9 mouse cellular contexts compared by ENCODE assay signal in the genomic region with DNA sequence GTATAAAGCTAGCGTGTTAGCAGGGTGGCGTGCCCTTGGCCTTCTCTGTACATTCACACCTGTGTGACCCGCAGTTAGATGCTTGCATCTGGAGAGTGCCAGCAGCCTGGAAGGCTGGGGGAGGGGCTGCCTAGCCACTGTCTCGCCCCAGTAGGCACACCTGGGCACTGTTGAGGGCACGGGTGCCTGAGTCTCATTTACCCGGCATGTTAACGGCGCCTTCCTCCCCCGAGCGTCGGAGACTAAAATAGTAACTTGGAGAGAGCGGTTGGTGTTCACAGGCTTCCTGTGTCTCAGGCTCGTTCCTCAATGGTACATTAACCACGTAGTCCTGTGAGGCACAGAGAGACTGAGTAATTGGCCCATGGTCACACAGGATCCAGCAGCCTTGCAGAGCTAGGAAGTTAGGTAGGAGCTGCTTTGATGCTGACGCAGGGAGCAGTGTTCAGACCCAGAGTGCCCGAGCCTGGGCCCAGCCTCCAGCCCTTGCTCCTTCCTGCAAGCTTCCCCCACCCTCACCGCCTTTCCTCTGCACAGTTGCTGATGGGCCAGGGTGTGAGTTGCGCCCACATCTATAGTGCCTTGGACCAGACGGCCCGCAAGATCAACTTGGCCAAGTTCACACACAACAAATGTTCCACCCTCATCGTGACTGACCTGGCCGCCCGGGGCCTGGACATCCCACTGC. TPM values are rescaled to one million over a fixed set of nuclear protein-coding genes. Genes with fewer than 3 reads are reported as not detected.
A peak's percentile ranks its signal among the peaks of the same experiment; 100 is the strongest.
DNase-seq lines count a peak whose midpoint lies in the region; ATAC-seq lines count a peak whose summit lies in the region.
"Had no signal": no experiment of that assay in that cellular context is flagged by ENCODE, and none has a peak within 500 bp of the region (broad histone marks: within the 10 kb centered on the region; RNA-seq: fewer than 3 reads in every experiment).

No protein-coding gene starts in this region.

- 93% methylated on average over 23 of the region's 23 CpGs for WGBS in forebrain, embryonic 15.5 days
- WGBS in forebrain, embryonic 12.5 days = 91% methylated on average over 23 of the region's 23 CpGs

- H3K9me3 ChIP-seq in forebrain, embryonic 15.5 days = no peaks in the 10 kb centered on the region
- H3K9me3 ChIP-seq in forebrain, embryonic 12.5 days = no peaks in the 10 kb centered on the region
- H3K9me3 ChIP-seq: limb, embryonic 15.5 days had no signal

- H3K36me3 ChIP-seq in forebrain, embryonic 15.5 days = peaks cover 71% of the 10 kb centered on the region
- peaks cover 95% of the 10 kb centered on the region for H3K36me3 ChIP-seq in forebrain, embryonic 12.5 days (replicated peaks)

- no peaks in the 10 kb centered on the region for H3K27me3 ChIP-seq in forebrain, embryonic 15.5 days
- no peaks in the 10 kb centered on the region for H3K27me3 ChIP-seq in forebrain, embryonic 12.5 days
- H3K27me3 ChIP-seq: limb, embryonic 15.5 days had no signal

- H3K9ac ChIP-seq in forebrain, embryonic 15.5 days (replicated peaks) = no peak overlapping the region
- no peak overlapping the region for H3K9ac ChIP-seq in forebrain, embryonic 12.5 days
- H3K9ac ChIP-seq: limb, embryonic 15.5 days had no signal

- H3K4me1 ChIP-seq in forebrain, embryonic 15.5 days = peaks cover 9% of the 10 kb centered on the region; the same call in 1 of the 2 replicates
- H3K4me1 ChIP-seq in forebrain, embryonic 12.5 days = no peaks in the 10 kb centered on the region; the same call in 1 of the 2 replicates

- H3K4me3 ChIP-seq in forebrain, embryonic 15.5 days = no peak overlapping the region
- H3K4me3 ChIP-seq in forebrain, embryonic 12.5 days (replicated peaks) = no peak overlapping the region
- H3K4me3 ChIP-seq: limb, embryonic 15.5 days had no signal

- ATAC-seq in forebrain, embryonic 15.5 days (replicated peaks) = peak; percentile 18; the same call in 1 of the 2 replicates
- ATAC-seq in forebrain, embryonic 12.5 days (ENCODE audit: low FRiP score) = no peak
- peak; percentile 73 for ATAC-seq in inflammation-experienced regulatory T-cells, adult 6 months

- no peak overlapping the region for H3K4me2 ChIP-seq in forebrain, embryonic 15.5 days (replicated peaks)
- H3K4me2 ChIP-seq in forebrain, embryonic 12.5 days = no peak overlapping the region
- H3K4me2 ChIP-seq: limb, embryonic 15.5 days had no signal

- peak; percentile 82 to 83 for DNase-seq in B cell, adult 2 months
- DNase-seq in spleen, adult 12 weeks (ENCODE audit: low spot score) = peak; percentile 52
- DNase-seq in lung, postnatal 10 days = no peak
- DNase-seq in gastrocnemius, adult 18-20 months (ENCODE audit: low spot score) = no peak
- DNase-seq in urinary bladder, postnatal 14 days (ENCODE audit: low spot score) = no peak

- H3K27ac ChIP-seq in forebrain, embryonic 15.5 days (replicated peaks) = no peak overlapping the region
- no peak overlapping the region for H3K27ac ChIP-seq in forebrain, embryonic 12.5 days
- H3K27ac ChIP-seq: limb, embryonic 15.5 days had no signal

RNA-seq across cellular contexts. Expression of gene Ddx54, which starts 8.7 kb away (rescaled TPM):
- polyA plus RNA-seq in forebrain, embryonic 15.5 days (2015; fragmentation: Nextera tagmentation; extraction: Ambion mirVana) = 46.9 and 49.0 TPM in 2 replicates
- polyA plus RNA-seq in forebrain, embryonic 12.5 days (2016; fragmentation: Nextera tagmentation; extraction: Ambion mirVana) = 50.7 and 52.6 TPM in 2 replicates
- polyA plus RNA-seq in inflammation-experienced regulatory T-cells, adult 6 months (2017; shearing (Covaris generic)) = 10 to 100 TPM; 13.0 to 21.1 (median 13.4) TPM
- 10 to 100 TPM; 15.8 to 15.9 TPM for total RNA-seq in gastrocnemius, adult 18-20 months (2021)

RNA-seq across cellular contexts. Expression of gene Rita1, which starts 8.8 kb away (rescaled TPM):
- polyA plus RNA-seq in forebrain, embryonic 15.5 days (2015; fragmentation: Nextera tagmentation; extraction: Ambion mirVana) = 22.4 and 23.0 TPM in 2 replicates
- polyA plus RNA-seq in forebrain, embryonic 12.5 days (2016; fragmentation: Nextera tagmentation; extraction: Ambion mirVana) = 13.6 and 16.6 TPM in 2 replicates
- 1 to 10 TPM; 2.1 to 3.5 (median 3.2) TPM for polyA plus RNA-seq in inflammation-experienced regulatory T-cells, adult 6 months (2017; shearing (Covaris generic))
- total RNA-seq in gastrocnemius, adult 18-20 months (2021) = 1 to 10 TPM; 7.0 to 7.5 TPM

RNA-seq across cellular contexts. Expression of gene Cfap73, which starts 12.8 kb away (rescaled TPM):
- 0.47 and 1.2 TPM in 2 replicates for polyA plus RNA-seq in forebrain, embryonic 15.5 days (2015; fragmentation: Nextera tagmentation; extraction: Ambion mirVana)
- polyA plus RNA-seq in forebrain, embryonic 12.5 days (2016; fragmentation: Nextera tagmentation; extraction: Ambion mirVana) = 0.28 TPM in 1 of 2 replicates, not detected in the other
- not detected for polyA plus RNA-seq in inflammation-experienced regulatory T-cells, adult 6 months (2017; shearing (Covaris generic))
- not detected for total RNA-seq in gastrocnemius, adult 18-20 months (2021)
- polyA plus RNA-seq: limb, embryonic 15.5 days had no signal

RNA-seq across cellular contexts. Expression of gene Rasal1, which starts 27.4 kb away (rescaled TPM):
- 2.7 and 4.2 TPM in 2 replicates for polyA plus RNA-seq in forebrain, embryonic 15.5 days (2015; fragmentation: Nextera tagmentation; extraction: Ambion mirVana)
- polyA plus RNA-seq in forebrain, embryonic 12.5 days (2016; fragmentation: Nextera tagmentation; extraction: Ambion mirVana) = 0.17 and 0.20 TPM in 2 replicates
- polyA plus RNA-seq in inflammation-experienced regulatory T-cells, adult 6 months (2017; shearing (Covaris generic)) = 1 to 10 TPM; 6.8 to 9.7 (median 6.8) TPM
- not detected for total RNA-seq in gastrocnemius, adult 18-20 months (2021)

RNA-seq across cellular contexts. Expression of gene Iqcd, which starts 32.4 kb away (rescaled TPM):
- polyA plus RNA-seq in forebrain, embryonic 15.5 days (2015; fragmentation: Nextera tagmentation; extraction: Ambion mirVana) = 1.5 and 2.1 TPM in 2 replicates
- 1.3 and 1.4 TPM in 2 replicates for polyA plus RNA-seq in forebrain, embryonic 12.5 days (2016; fragmentation: Nextera tagmentation; extraction: Ambion mirVana)
- under 1 TPM in 1 of 3 experiments, not detected in 2; 0.91 TPM for polyA plus RNA-seq in inflammation-experienced regulatory T-cells, adult 6 months (2017; shearing (Covaris generic))
- not detected for total RNA-seq in gastrocnemius, adult 18-20 months (2021)

Comparison
In these comparisons a context has a peak if more than half of its experiments do, and no peak if none do; other contexts are left out.
1. DNase-seq: peak in B cell, adult 2 months (2 of 2) and spleen, adult 12 weeks (single experiment); none in lung, postnatal 10 days (single experiment), gastrocnemius, adult 18-20 months (single experiment) and urinary bladder, postnatal 14 days (single experiment).